Comparison of ENCODE assay signal across 21 mouse cellular contexts in the genomic region with DNA sequence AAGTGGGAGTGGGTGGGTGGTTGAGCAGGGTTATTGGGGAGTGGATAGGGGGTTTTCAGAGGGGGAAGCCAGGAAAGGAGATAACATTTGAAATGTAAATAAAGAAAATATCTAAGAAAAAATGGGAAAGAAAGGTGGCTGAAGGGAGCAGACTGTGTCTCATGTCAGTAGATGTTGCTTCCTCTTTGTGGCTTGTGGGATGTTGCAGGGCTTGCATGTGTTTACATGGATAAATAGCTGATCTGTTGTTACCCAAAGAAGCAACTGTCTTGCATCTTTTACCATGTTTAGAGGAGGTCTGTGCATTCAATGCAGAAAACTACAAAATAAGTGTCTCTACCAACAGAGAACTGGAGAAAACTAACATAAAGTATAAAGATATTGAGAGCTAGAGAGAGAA.
A peak's percentile ranks its signal among the peaks of the same experiment; 100 is the strongest.
DNase-seq lines count a peak whose midpoint lies in the region; ATAC-seq lines count a peak whose summit lies in the region.
"Had no signal": no experiment of that assay in that cellular context is flagged by ENCODE, and none has a peak within 500 bp of the region (broad histone marks: within the 10 kb centered on the region; RNA-seq: fewer than 3 reads in every experiment).

No protein-coding gene starts in this region.

- intact Hi-C loops in heart, postnatal 36 days (cut with DNase I): no loop called here

- DNase-seq in lung, postnatal 36 days: peak; percentile 33
- no peak for DNase-seq in lung, postnatal 25 days (ENCODE audit: low spot score)
- no peak for DNase-seq in heart, postnatal 36 days
- DNase-seq in B cell, adult 2 months: no peak
- DNase-seq: adrenal gland, adult 8-10 months; adrenal gland, postnatal 36 days; cerebellum, adult 11 months; cerebellum, adult 8-10 months; cerebellum, postnatal 25 days; gastrocnemius, adult 2 months; gastrocnemius, postnatal 25 days; heart, adult 11 months had no signal

- H3K4me3 ChIP-seq in macrophage (ENCODE audit: inconsistent target): no peak overlapping the region
- H3K4me3 ChIP-seq: embryonic facial prominence, embryonic 10.5 days; forebrain, embryonic 10.5 days; gastrocnemius, adult 2 months; heart, embryonic 13.5 days; hindbrain, embryonic 10.5 days had no signal

- H3K79me2 ChIP-seq in macrophage (ENCODE audit: inconsistent target): no peaks in the 10 kb centered on the region

- H3K36me3 ChIP-seq in macrophage (ENCODE audit: inconsistent target): no peaks in the 10 kb centered on the region
- H3K36me3 ChIP-seq: embryonic facial prominence, embryonic 10.5 days; forebrain, embryonic 10.5 days; heart, embryonic 13.5 days; hindbrain, embryonic 10.5 days had no signal

- peak overlapping the region; percentile 87 for H3K27ac ChIP-seq in macrophage
- H3K27ac ChIP-seq: embryonic facial prominence, embryonic 10.5 days; forebrain, embryonic 10.5 days; gastrocnemius, adult 2 months; heart, embryonic 13.5 days; hindbrain, embryonic 10.5 days; hindbrain, embryonic 14.5 days had no signal

- 0 out of 2 replicates have a peak, but pooled peaks have one; percentile 59 for ATAC-seq in monocyte, adult 5-6 weeks (replicated peaks; ENCODE audit: insufficient number of reproducible peaks, low FRiP score, low TSS enrichment, poor library complexity, severe bottlenecking)
- ATAC-seq in erythroid progenitor cell, adult 5-6 weeks (replicated peaks; ENCODE audit: low FRiP score, poor library complexity, severe bottlenecking): no peak
- ATAC-seq: forebrain, embryonic 14.5 days had no signal
